Mouse (Mus musculus): ENCODE results near the gene Setd4.
"Not testable (repeated sequence)": the region's sequence is repeated elsewhere in the genome, so short reads cannot be mapped to it uniquely, and the experiment has no call there.

Setd4 gene

DNA sequence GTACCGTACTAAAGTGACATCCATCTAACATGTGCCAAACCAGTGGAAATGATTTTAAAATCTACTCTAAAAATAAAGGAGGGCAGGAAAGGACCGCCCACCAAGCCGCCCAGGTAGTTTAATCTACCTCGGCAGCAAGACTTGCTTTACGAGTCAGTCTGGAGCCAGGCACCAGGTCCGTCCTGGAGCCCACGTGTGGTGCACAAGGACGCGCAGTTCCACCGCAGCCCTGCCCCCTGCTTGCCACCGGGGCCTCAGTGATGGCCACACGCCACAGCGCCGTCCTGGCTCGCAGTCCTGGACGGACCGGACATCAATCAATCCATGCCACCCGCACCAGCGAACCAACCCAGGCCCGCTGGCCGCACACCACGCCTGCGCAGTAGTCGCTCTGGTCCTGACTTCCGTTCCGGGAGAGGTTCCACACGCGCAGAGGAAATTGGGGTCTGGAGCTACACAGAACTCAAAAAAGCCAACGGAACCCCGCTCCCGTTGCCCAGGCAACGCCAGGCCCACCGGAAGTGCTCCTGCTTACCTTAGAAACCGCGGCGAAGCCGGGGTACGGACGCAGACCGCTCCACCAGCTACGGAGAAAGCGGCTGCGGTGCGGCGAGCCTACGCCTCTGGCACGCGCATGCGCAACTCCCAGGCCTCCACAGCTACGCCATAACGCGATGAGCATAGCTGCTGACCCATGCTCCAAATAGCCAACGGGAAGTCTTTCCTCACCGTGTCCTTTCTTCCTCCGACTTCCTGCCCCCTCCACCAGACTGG, at the start of gene Setd4:
Setd4 (minus strand) TSS at position 625 of the 774 bp plus-strand sequence.
- DNase-seq (ENCODE audit: low read depth in 2 of 2, low spot score in 2 of 2): peak; percentile 63 to 68

DNA sequence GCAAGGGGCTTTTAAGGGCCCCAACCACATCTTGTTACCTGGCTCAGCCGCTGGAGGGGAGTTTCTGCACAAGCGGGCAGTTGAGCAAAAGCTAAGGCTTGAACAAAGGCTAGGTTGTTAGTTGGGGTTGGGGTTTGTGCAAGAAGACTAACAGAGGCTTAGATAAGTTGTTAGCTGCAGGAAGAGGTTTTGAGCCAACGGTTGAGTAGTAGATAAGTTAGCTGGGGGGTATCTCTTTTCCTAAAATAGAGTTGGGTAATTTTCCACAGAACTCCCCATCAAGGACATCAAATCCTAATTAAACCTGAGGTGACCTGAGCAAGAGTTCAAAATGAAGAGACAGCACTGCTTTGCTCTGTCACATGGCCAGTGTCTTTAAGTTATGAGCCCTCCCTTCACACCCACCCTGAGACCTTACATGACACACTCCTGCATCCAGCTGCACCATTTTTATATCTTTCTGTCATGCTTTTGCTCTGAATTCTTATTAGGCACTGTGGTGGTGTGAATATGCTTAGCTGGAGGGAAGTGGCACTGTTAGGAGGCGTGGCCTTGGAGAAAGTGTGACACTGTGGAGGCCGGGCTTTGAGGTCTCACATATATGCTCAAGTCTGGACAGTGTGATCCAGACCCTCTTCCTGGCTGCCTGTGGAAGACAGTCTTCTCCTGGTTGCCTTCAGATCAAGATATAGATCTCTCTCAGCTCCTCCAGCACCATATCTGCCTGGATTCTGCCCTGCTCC, 44.7 kb upstream of the Setd4 start:
- DNase-seq (ENCODE audit: low read depth in 2 of 2, low spot score in 2 of 2): no peak

DNA sequence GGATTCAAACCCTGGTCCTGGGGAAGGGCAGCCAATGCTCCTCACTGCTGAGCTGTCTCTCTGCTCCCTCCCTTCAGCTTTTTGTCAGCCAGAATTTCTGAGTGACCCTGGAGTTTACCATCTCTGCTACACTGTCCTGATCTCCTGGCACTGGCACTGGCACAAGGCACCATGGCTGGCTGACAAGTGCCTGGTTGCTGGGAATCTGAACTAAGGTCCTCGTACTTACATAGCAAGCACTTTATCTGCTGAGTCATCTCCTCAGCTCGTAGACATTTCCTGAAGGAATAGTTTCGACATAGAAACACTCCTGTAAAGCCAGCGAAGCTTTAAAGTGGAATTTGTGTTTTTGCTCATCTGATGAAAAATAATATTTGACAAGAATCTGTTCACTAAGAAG, 40.1 kb upstream of the Setd4 start:
- DNase-seq (ENCODE audit: low read depth in 2 of 2, low spot score in 2 of 2): no peak

DNA sequence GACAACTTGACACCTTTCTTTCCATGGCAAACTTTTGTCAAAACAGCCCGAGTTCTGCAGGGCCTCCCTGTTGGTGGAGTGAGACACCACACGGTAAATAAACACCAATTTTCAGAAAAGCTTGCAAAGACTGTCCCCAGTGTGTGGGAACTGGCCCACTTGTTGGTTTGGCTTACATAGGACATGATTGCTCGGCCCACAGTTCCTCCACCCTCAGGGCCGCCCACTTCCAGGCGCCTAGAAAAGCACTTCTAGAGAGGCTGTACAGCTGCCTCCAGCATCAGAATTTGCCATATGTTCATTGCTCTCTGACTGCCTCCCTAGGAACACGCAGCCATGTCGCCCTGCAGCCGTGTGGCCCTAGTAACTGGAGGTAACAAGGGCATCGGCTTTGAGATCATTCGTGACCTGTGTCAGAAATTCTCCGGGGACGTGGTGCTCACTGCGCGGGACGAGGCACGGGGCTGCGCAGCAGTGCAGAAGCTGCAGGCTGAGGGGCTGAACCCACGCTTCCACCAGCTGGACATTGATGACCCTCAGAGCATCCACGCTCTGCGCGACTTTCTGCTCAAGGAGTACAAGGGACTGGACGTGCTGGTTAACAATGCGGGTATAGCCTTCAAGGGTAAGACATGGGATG, 24.0 kb upstream of the Setd4 start, which contains the start of gene Gm5678:
Gm5678 (plus strand) TSS at position 337 of the 640 bp plus-strand sequence.
- no peak for DNase-seq (ENCODE audit: low read depth in 2 of 2, low spot score in 2 of 2)

DNA sequence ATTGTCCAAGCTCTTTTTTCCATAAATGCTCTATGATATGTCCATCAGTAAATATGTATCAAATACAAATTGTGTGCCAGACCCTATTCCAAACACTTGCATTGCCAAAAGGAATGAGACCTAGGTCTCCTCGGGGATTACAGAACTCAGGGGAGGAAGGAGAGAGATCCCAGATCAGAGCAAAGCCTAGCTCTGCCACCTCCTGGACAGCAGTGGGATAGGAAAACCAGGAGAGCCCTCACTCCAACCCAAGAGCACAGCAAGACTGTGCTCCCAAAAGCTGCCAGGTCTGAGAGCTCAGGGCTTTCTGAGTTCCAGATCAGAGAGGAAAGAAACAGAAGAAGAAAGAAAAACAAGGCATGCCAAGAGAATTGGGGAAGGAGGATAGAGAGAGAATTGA, 22.9 kb upstream of the Setd4 start:
- no peak for DNase-seq (ENCODE audit: low read depth in 2 of 2, low spot score in 2 of 2)

DNA sequence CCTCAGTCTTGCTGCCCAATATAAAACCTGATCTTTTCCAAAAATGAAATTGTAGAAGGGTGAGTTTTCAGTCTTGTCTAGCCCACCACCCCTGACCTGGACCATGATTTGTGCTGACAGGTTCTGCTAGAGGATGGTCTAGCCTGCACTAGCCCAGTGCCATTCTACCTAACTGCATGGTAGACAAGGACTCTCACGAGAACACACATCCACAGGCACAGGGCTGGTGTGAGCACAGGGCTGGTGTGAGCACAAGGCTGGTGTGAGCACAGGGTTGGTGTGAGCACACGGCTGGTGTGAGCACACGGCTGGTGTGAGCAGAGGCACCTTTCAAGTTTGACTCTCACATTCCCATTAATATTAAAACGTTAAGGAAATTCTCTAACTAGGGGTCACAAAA, 20.8 kb upstream of the Setd4 start:
- DNase-seq (ENCODE audit: low read depth in 2 of 2, low spot score in 2 of 2): no peak

DNA sequence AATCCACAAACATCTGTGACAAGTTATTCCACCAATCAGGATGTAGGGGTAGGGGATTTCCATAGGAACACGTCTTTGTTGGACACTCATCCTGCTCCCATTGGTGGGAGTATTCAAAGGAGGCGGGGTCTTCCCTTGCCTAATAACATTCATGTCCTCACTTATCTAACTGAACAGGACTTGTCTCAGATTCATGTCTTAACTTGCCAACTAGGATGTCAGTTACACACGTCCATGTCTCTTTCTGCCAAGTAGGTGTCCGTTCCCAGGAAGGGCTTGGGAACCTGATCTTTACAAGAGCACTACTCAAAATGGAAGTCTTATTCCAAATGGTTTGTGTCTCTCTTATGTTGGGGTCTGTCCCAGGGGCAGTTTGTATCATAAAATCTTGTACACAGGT, 19.9 kb upstream of the Setd4 start:
- DNase-seq (ENCODE audit: low read depth in 2 of 2, low spot score in 2 of 2): not testable (repeated sequence)

DNA sequence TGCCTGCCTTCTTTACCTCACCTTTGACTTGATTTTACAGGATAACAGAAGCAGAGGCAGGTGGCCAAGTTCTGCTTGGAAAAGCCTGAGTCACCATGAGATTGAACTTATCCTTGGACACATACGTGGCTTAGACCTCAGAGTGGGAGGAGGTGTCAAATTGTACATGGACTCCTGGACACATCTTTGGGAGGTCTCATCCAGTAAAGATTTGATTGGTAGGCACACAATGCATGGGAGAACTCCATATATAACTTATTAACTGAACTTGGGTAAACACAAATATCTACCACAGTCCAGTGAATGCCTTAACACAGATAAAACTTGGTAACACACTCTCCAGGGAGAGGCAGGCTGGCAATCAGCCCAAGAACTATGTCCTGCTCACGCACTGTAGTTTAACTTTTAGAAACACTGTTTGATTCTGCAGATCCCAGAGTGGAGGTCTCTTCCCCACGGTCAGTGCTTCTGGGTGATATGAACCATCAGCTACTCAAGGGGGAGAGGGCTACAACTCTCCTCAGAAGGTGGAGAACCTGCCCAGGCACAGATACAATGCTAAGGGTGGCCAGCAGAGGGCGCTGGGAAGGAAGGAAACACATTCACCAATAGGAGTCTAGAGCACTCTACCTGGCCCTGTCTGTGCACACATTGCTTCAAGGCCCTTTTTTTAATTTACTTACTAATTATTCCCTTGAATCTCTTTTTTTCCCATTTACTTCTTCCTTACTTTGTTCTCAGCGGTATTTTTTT, 11.4 kb upstream of the Setd4 start:
- peak; percentile 73 to 77 for DNase-seq (ENCODE audit: low read depth in 2 of 2, low spot score in 2 of 2)

DNA sequence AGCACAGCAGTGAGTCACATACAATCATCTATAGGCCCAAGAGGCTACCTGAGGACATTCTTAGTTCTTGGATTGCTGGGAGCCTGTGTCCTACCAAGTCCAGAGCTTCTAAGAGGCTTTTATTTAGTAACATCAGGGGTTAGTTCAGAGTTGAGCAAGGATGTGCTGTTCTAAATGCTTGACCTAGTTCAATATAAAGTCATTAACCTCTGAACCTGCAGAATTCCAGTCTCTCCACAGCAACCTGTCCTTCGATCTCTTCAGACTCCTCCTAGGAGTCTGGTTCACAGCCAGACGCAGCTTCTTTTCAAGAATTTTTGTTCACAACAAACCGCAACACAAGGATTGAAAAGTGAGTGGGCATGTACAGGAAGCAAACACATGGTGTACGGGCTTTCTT, 7.1 kb upstream of the Setd4 start:
- no peak for DNase-seq (ENCODE audit: low read depth in 2 of 2, low spot score in 2 of 2)

DNA sequence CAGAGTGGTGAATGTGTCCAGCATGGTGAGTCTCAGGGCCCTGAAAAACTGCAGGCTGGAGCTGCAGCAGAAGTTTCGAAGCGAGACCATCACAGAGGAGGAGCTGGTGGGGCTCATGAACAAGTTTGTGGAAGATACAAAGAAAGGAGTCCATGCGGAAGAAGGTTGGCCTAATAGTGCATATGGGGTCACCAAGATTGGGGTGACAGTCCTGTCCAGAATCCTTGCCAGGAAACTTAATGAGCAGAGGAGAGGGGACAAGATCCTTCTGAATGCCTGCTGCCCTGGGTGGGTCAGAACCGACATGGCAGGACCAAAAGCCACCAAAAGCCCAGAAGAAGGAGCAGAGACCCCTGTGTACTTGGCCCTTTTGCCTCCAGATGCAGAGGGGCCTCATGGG, 5.9 kb upstream of the Setd4 start:
- no peak for DNase-seq (ENCODE audit: low read depth in 2 of 2, low spot score in 2 of 2)

DNA sequence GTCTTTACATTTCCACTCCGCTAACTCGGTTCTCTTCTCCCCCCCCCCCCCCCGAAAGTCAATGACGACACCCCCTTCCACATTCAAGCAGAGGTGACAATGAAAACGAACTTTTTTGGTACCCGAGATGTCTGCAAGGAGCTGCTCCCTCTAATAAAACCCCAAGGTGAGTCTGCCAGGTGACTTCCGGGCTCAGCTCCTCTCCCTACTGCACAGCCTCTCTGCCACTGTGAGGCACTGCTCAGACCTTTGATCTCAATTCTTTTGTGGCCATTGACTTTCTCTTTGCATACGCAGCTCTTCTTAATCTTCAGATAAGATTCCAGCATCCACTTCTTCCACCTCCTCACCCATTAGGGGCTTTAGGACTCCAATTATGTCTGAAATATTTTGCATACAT, 4.9 kb upstream of the Setd4 start:
- no peak for DNase-seq (ENCODE audit: low read depth in 2 of 2, low spot score in 2 of 2)

DNA sequence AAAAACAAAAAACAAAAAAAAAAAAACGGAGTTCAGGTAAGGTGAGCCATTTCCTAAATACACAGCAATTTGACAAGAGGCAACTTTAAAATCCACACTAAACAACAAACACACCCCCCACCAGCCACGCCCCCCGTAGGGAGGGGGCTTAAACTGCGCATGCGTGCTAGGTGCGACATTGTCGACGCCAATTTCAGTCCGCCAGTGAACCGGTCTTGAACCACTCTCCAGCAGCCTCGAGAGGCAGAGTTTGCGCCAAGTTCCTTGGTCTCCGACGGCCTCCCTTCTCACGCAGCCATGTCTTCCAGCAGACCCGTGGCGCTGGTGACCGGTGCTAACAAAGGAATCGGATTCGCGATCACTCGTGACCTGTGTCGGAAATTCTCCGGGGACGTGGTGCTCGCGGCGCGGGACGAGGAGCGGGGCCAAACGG, 3.8 kb upstream of the Setd4 start:
- DNase-seq (ENCODE audit: low read depth in 2 of 2, low spot score in 2 of 2): peak; percentile 82 to 91

DNA sequence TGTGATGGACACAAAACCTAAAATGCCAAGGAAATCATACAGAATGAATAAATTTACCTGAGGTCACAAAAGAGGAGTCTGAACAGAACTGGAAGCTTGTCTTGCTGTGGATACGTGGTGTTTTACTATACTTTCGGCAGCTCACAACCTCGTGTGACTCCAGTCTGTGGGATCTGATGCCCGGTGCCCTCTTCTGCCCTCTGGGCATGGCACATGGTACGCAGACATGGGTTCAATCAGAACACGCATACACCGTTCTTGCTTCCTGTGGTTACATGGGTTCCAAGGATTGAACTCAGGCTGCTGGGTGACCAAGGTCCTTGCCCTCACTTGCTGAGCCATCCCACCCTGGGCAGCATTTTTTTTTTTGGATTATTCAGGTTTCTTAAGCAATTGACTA, 2.3 kb upstream of the Setd4 start:
- no peak for DNase-seq (ENCODE audit: low read depth in 2 of 2, low spot score in 2 of 2)

DNA sequence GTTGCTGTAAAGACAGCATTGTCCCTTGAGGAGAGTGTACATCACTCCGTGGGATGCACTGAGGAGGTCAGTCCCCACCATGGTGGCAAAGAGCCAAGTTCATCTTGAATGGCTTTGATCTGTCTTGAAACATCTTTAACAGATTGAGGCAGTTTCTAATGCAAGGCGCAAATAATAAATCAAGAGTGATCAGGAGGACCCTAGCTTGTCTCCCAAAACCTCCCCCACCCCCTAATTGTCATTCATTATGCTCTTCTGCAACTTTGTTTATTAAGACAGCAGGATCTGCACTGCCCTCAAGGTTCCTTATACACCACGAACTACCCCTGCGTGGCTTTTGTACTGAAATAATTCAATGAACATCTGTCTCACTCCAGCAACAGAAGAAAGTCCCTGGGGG, 1.7 kb upstream of the Setd4 start, which contains the start of gene Cbr1:
Cbr1 (plus strand) TSS at position 301 of the 400 bp plus-strand sequence.
- no peak for DNase-seq (ENCODE audit: low read depth in 2 of 2, low spot score in 2 of 2)

DNA sequence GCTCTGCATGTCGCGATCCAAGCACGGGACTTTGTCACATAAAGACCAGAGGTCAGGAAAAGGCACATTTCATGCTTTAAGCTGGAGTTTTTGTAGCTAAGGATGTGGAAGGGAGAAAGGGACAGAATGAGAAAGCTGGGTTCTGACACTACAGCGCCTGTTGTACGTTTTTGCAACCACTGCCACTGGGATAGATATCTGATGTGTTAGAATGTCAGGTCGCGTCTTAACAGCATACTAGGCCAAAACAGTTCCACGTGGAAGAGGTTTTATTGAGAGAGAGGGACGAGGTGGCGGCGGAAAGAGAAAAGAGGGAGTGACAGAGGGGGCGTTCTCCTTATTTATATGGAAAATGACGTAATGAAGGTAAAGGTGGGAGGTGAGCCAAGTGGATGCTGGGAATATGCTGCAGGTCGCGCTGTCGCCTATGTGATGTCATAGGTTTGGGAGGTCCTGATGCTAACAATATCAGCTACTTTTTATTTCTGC, 662 bp upstream of the Setd4 start:
- no peak for DNase-seq (ENCODE audit: low read depth in 2 of 2, low spot score in 2 of 2)

DNA sequence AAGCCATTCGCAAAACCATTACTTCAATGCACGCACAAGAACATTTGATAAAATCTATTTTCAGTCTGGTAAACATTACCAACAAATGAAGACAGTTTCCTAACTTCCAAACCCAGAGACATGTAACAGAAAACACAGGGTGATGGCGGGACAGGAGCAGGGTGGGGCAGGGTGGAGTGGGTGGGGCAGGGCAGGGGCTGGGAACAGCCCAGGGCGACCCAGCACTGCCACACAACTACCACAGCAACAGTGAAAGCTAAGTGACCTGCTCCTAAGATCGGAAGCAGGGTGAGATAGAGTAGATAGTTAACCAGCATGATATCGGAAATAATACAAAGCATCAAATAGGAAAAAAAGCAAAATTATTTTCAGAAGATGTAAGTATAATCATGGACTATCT, 4.4 kb downstream of the Setd4 start:
- no peak for DNase-seq (ENCODE audit: low read depth in 2 of 2, low spot score in 2 of 2)

DNA sequence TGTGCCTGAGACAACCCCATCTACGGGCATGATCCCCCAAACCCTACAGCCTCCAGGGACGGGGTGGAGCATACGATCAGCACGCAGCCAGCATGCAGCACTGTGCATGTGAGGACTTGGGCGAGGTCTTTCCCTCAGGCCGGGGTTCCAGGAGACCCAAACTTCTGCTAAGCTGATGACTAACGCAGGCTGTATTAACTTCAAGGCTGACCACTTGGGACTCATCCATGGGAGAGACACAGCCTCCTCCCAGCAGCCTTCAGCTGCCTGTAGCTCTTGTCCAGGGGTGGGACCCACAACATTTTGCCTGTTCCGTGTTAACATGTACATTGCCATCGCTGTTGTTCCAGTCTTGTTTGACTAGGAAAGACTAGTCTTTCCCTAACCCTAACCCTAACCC, 6.3 kb downstream of the Setd4 start:
- no peak for DNase-seq (ENCODE audit: low read depth in 2 of 2, low spot score in 2 of 2)

DNA sequence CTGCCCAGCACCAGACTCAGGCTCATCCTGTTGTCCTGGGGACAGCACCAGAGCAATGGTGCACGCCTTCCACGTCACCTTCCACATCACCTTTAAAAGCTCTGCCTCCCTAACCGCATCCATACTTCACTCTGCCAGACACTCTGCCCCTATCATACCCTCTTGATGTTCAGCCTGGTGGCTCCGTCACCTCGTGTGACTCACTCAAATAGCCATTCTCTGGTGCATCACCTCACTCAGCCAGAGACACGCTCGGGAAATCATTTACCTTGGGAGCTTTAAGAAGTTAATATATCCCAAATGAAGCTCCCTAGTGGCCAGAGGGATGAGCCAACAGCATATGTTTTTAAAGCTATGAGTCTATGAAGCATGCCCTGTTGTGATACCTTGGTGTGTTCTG, 7.1 kb downstream of the Setd4 start:
- DNase-seq (ENCODE audit: low read depth in 2 of 2, low spot score in 2 of 2): no peak

DNA sequence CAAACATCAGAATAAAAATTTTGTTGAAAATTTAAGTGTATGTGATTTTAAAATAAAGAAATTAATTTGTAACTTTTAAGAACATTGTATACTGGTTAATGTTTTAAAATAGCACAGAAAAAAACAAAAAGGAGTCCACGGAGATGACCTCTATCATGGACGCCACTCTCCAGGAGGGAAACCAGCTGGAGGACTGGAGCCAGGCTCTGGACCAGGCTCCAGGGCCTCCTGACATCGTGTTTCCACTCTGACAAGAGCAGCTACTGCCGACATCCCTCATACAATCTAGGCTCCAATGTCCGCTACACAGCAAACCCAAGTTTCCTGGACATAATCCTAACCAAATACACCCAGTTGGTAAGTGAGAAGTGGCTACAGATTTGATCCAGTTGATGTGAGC, 8.1 kb downstream of the Setd4 start:
- no peak for DNase-seq (ENCODE audit: low read depth in 2 of 2, low spot score in 2 of 2)

DNA sequence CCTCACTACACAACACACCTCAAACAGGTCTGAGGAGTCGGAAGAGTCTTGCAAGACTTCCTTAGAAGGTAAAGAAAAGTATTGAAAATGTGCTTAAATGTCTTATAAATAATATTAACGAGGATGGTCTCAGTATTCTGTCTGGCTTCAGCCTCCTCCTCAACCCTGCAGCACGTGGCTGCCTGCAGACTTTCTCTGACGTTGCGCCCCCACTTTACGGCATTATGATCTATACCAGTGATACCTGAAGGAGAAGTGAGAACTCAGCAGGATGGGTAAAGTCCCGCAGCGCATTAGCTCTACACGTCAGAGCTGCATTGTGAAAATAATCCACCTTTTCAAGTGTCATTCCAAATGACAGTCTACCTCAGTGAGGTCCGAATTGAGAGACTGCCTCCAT, 9.4 kb downstream of the Setd4 start:
- no peak for DNase-seq (ENCODE audit: low read depth in 2 of 2, low spot score in 2 of 2)

DNA sequence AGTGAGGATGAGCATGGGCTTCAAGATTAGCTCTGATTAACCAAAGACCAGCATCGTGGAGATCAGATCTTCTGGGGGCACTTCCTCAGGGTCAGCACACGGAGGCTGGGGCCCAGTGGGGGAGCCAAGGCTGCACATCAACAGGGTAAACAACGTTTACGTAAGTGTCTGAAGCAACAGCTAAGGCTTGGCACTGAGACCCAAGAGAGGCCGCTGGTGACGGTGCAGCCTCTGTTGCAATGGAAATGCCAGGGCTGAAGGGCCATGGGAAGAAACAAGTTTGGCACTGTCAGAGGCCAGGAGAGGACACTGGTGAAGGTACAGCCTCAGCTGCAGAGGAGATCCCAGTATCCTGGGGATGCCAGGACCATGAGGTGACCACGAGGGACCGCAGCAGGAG, 10.5 kb downstream of the Setd4 start:
- DNase-seq (ENCODE audit: low read depth in 2 of 2, low spot score in 2 of 2): no peak
